ENCODE assay signal across 10 mouse cellular contexts in the genomic region with DNA sequence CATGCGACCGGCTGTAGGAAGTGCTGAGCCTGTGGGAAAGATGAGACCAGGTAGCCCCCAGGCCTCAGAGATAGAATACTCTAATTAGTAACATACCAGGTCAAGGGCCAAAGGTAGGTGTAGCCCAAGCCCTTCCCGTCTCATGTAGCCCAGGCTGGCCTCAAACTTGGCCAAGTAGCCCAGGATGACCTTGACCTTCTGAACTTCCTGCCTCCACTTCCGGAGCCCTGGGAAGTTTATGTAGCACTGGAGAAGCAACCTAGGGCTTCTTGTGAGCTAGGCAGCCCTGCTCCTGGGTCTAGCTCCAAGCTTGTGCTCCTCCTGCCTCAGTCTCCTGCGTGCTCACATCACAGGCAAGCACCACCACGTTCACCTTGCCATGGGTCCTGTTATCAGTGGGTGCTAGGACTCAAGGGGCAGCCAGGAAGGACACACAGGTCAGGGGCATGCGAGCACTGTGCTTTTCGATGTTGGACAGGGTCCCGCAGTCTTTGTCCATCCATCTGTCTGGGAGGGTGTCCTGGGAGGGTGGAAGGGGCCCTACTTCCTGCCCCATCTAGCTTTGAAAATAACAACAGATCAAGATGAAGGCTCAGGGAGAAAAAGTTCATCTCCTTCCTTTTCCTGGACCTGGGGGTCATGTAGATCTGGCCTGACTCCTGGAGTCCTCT. TPM values are rescaled to one million over a fixed set of nuclear protein-coding genes. Genes with fewer than 3 reads are reported as not detected.
DNase-seq lines count a peak whose midpoint lies in the region; ATAC-seq and TF ChIP-seq lines count a peak whose summit lies in the region.
"Had no signal": no experiment of that assay in that cellular context is flagged by ENCODE, and none has a peak within 500 bp of the region (broad histone marks: within the 10 kb centered on the region; RNA-seq: fewer than 3 reads in every experiment).

No protein-coding gene starts in this region.

- peak overlapping the region; percentile 85 for H3K4me2 ChIP-seq in kidney, embryonic 16.5 days (replicated peaks; ENCODE audit: low read depth, low read length)
- H3K4me2 ChIP-seq in hindbrain, embryonic 14.5 days (replicated peaks) = peak overlapping the region; percentile 44
- peak overlapping the region; percentile 51; the same call in 1 of the 2 replicates for H3K4me2 ChIP-seq in midbrain, embryonic 14.5 days (ENCODE audit: low read length)

- no peak for TF ChIP-seq POLR2A in bone marrow macrophage, adult 2 months (IDR thresholded peaks at IDR 0.05; ENCODE audit: borderline replicate concordance, low read depth, low read length)

- H3K27ac ChIP-seq in kidney, embryonic 16.5 days (ENCODE audit: low read length) = peak overlapping the region; percentile 66
- peak overlapping the region; percentile 63 for H3K27ac ChIP-seq in bone marrow macrophage, adult 2 months (ENCODE audit: insufficient read depth, low read depth, low read length)
- H3K27ac ChIP-seq in hindbrain, embryonic 14.5 days = no peak overlapping the region
- no peak overlapping the region for H3K27ac ChIP-seq in midbrain, embryonic 14.5 days (replicated peaks; ENCODE audit: low read depth, low read length)

- intact Hi-C loops in left cerebral cortex, postnatal 14 days (cut with DNase I) = no loop called here

- H3K9ac ChIP-seq in kidney, embryonic 16.5 days (replicated peaks; ENCODE audit: low read length) = peak overlapping the region; percentile 84
- no peak overlapping the region for H3K9ac ChIP-seq in hindbrain, embryonic 14.5 days
- no peak overlapping the region for H3K9ac ChIP-seq in midbrain, embryonic 14.5 days (replicated peaks; ENCODE audit: low read length)

- DNase-seq in kidney, postnatal 36 days = no peak
- DNase-seq in hindbrain, embryonic 14.5 days (ENCODE audit: low spot score) = no peak
- DNase-seq in midbrain, embryonic 14.5 days = no peak
- DNase-seq in cerebellum, adult 9-11 months = no peak
- DNase-seq in left cerebral cortex, postnatal 14 days (ENCODE audit: low spot score in 2 of 2) = no peak
- no peak for DNase-seq in ovary, adult 18-20 months (ENCODE audit: low spot score)
- DNase-seq: right cerebral cortex, postnatal 25 days had no signal

- 71% methylated on average over 9 of the region's 9 CpGs for WGBS in kidney, embryonic 16.5 days
- 89% methylated on average over 9 of the region's 9 CpGs for WGBS in hindbrain, embryonic 14.5 days
- WGBS in midbrain, embryonic 14.5 days = 91% methylated on average over 9 of the region's 9 CpGs

- H3K9me3 ChIP-seq in kidney, embryonic 16.5 days (ENCODE audit: low read length) = peaks cover 4% of the 10 kb centered on the region; the same call in 1 of the 2 replicates
- no peaks in the 10 kb centered on the region for H3K9me3 ChIP-seq in hindbrain, embryonic 14.5 days (ENCODE audit: control insufficient read depth, low read length)
- no peaks in the 10 kb centered on the region for H3K9me3 ChIP-seq in midbrain, embryonic 14.5 days (ENCODE audit: control insufficient read depth, low read length)

- no peak for ATAC-seq in kidney, embryonic 16.5 days (ENCODE audit: low FRiP score, low TSS enrichment)
- ATAC-seq in hindbrain, embryonic 14.5 days (ENCODE audit: low FRiP score) = no peak
- ATAC-seq in midbrain, embryonic 14.5 days (ENCODE audit: low FRiP score, low TSS enrichment) = no peak

- H3K36me3 ChIP-seq in kidney, embryonic 16.5 days (ENCODE audit: insufficient read depth, low read length) = peaks cover 31% of the 10 kb centered on the region
- no peaks in the 10 kb centered on the region for H3K36me3 ChIP-seq in hindbrain, embryonic 14.5 days (replicated peaks; ENCODE audit: control insufficient read depth, insufficient read depth)
- H3K36me3 ChIP-seq in midbrain, embryonic 14.5 days (ENCODE audit: control insufficient read depth, insufficient read depth, low read length) = no peaks in the 10 kb centered on the region

- H3K4me3 ChIP-seq in kidney, embryonic 16.5 days (ENCODE audit: low read length) = peak overlapping the region; percentile 73
- peak overlapping the region; percentile 67 for H3K4me3 ChIP-seq in bone marrow macrophage, adult 2 months (ENCODE audit: insufficient read depth, low read length)
- peak overlapping the region; percentile 37; the same call in 1 of the 2 replicates for H3K4me3 ChIP-seq in hindbrain, embryonic 14.5 days (replicated peaks; ENCODE audit: low read length)
- no peak overlapping the region for H3K4me3 ChIP-seq in midbrain, embryonic 14.5 days (replicated peaks; ENCODE audit: low read depth, low read length)

- H3K27me3 ChIP-seq in kidney, embryonic 16.5 days (ENCODE audit: insufficient read depth, low read length) = no peaks in the 10 kb centered on the region
- no peaks in the 10 kb centered on the region for H3K27me3 ChIP-seq in hindbrain, embryonic 14.5 days (ENCODE audit: control insufficient read depth, insufficient read depth, low read length)
- H3K27me3 ChIP-seq in midbrain, embryonic 14.5 days (ENCODE audit: control insufficient read depth, insufficient read depth, low read length) = no peaks in the 10 kb centered on the region
- H3K27me3 ChIP-seq: Patski had no signal

- peaks cover 11% of the 10 kb centered on the region for H3K4me1 ChIP-seq in kidney, embryonic 16.5 days (ENCODE audit: insufficient read depth, low read length)
- peaks cover 8% of the 10 kb centered on the region for H3K4me1 ChIP-seq in bone marrow macrophage, adult 2 months (ENCODE audit: control insufficient read depth, insufficient read depth, low read length)
- no peaks in the 10 kb centered on the region for H3K4me1 ChIP-seq in hindbrain, embryonic 14.5 days (replicated peaks; ENCODE audit: control insufficient read depth, insufficient read depth, low read length)
- H3K4me1 ChIP-seq in midbrain, embryonic 14.5 days (ENCODE audit: control insufficient read depth, insufficient read depth, low read length) = peaks cover 9% of the 10 kb centered on the region; the same call in 1 of the 2 replicates

- TF ChIP-seq CTCF in bone marrow macrophage, adult 2 months (IDR thresholded peaks at IDR 0.05; ENCODE audit: low read depth, low read length) = no peak

RNA-seq across cellular contexts. Expression of gene Trim56, which starts 1.0 kb away (rescaled TPM):
- polyA plus RNA-seq in kidney, embryonic 16.5 days (2015; fragmentation: Nextera tagmentation; extraction: Ambion mirVana) = 9.4 and 11.9 TPM in 2 replicates
- polyA plus RNA-seq in bone marrow macrophage, adult 2 months (2012; ENCODE audit: insufficient read depth, insufficient read length, missing spikeins) = 14.9 and 18.9 TPM in 2 replicates
- 3.3 and 3.9 TPM in 2 replicates for polyA plus RNA-seq in hindbrain, embryonic 14.5 days (2014; fragmentation: Nextera tagmentation; extraction: Ambion mirVana)
- polyA plus RNA-seq in midbrain, embryonic 14.5 days (2014; fragmentation: Nextera tagmentation; extraction: Ambion mirVana) = 1.5 and 2.8 TPM in 2 replicates
- total RNA-seq in left cerebral cortex, postnatal 14 days (2021) = 1 to 10 TPM; 3.3 to 3.7 TPM

RNA-seq across cellular contexts. Expression of gene Muc3, which starts 34.1 kb away (rescaled TPM):
- not detected in 2 replicates for polyA plus RNA-seq in kidney, embryonic 16.5 days (2015; fragmentation: Nextera tagmentation; extraction: Ambion mirVana)
- not detected in 2 replicates for polyA plus RNA-seq in bone marrow macrophage, adult 2 months (2012; ENCODE audit: insufficient read depth, insufficient read length, missing spikeins)
- polyA plus RNA-seq in hindbrain, embryonic 14.5 days (2014; fragmentation: Nextera tagmentation; extraction: Ambion mirVana) = not detected in 2 replicates
- not detected in 2 replicates for polyA plus RNA-seq in midbrain, embryonic 14.5 days (2014; fragmentation: Nextera tagmentation; extraction: Ambion mirVana)
- not detected for total RNA-seq in left cerebral cortex, postnatal 14 days (2021)
- polyA plus RNA-seq: Patski had no signal

RNA-seq across cellular contexts. Expression of gene Serpine1, which starts 43.0 kb away (rescaled TPM):
- 0.29 and 0.53 TPM in 2 replicates for polyA plus RNA-seq in kidney, embryonic 16.5 days (2015; fragmentation: Nextera tagmentation; extraction: Ambion mirVana)
- polyA plus RNA-seq in bone marrow macrophage, adult 2 months (2012; ENCODE audit: insufficient read depth, insufficient read length, missing spikeins) = 9.7 and 10.6 TPM in 2 replicates
- 0.25 TPM in 2 replicates for polyA plus RNA-seq in hindbrain, embryonic 14.5 days (2014; fragmentation: Nextera tagmentation; extraction: Ambion mirVana)
- polyA plus RNA-seq in midbrain, embryonic 14.5 days (2014; fragmentation: Nextera tagmentation; extraction: Ambion mirVana) = 0.26 and 0.28 TPM in 2 replicates
- 1 to 10 TPM in 1 of 2 experiments, under 1 TPM in 1; 0.76 to 1.3 TPM for total RNA-seq in left cerebral cortex, postnatal 14 days (2021)

Comparison
In these comparisons a context has a peak if more than half of its experiments do, and no peak if none do; other contexts are left out.
1. H3K27ac ChIP-seq: peak in kidney, embryonic 16.5 days (single experiment) and bone marrow macrophage, adult 2 months (single experiment); none in hindbrain, embryonic 14.5 days (single experiment) and midbrain, embryonic 14.5 days (single experiment).
2. Peak in every context shown above with its lines, with median percentiles within 50 percentile points of each other: H3K4me2 ChIP-seq.